ENCODE assay signal across 9 mouse cellular contexts in the genomic region with DNA sequence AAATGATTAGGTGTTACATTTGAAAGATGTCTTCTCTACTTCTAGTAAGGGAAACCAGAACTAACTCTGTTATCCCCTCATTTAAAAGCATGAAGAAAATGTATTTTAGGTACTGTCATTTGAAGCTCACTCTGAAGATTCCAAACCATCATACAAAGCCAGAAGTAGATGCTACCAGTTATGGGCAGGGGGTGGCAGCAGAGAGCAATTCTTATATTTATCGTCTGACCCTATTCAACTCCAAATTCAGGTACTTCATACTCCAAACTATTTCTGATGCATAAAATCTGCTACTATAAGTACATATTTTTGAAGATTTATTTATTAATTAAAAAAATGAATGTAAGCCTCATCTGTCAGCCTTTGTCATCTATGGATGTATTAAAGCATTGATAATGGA.
DNase-seq lines count a peak whose midpoint lies in the region; ATAC-seq lines count a peak whose summit lies in the region.
"Had no signal": no experiment of that assay in that cellular context is flagged by ENCODE, and none has a peak within 500 bp of the region (broad histone marks: within the 10 kb centered on the region; RNA-seq: fewer than 3 reads in every experiment).

No protein-coding gene starts in this region.

- H3K9me3 ChIP-seq in forebrain, embryonic 12.5 days: no peaks in the 10 kb centered on the region
- H3K9me3 ChIP-seq in forebrain, embryonic 10.5 days: no peaks in the 10 kb centered on the region
- no peaks in the 10 kb centered on the region for H3K9me3 ChIP-seq in embryonic facial prominence, embryonic 10.5 days
- H3K9me3 ChIP-seq: neural tube, embryonic 12.5 days had no signal

- WGBS in forebrain, embryonic 12.5 days: 34% methylated on average over 1 of the region's 1 CpGs
- 43% methylated on average over 1 of the region's 1 CpGs for WGBS in forebrain, embryonic 10.5 days
- WGBS in embryonic facial prominence, embryonic 10.5 days: 29% methylated on average over 1 of the region's 1 CpGs

- DNase-seq in forebrain, embryonic 10.5 days (ENCODE audit: extremely low spot score, low spot score): no peak
- peak; percentile 49 for DNase-seq in testis, postnatal 10 days (ENCODE audit: low spot score)
- DNase-seq in testis, postnatal 14 days (ENCODE audit: low spot score): no peak
- peak; percentile 25 for DNase-seq in embryonic facial prominence, embryonic 10.5 days (ENCODE audit: low spot score)
- peak; percentile 45 for DNase-seq in kidney, postnatal 10 days
- DNase-seq in lung, postnatal 14 days: peak; percentile 8

- H3K4me1 ChIP-seq in forebrain, embryonic 12.5 days: no peaks in the 10 kb centered on the region
- H3K4me1 ChIP-seq in forebrain, embryonic 10.5 days: no peaks in the 10 kb centered on the region
- no peaks in the 10 kb centered on the region for H3K4me1 ChIP-seq in embryonic facial prominence, embryonic 10.5 days
- H3K4me1 ChIP-seq: neural tube, embryonic 12.5 days had no signal

- no peaks in the 10 kb centered on the region for H3K27me3 ChIP-seq in forebrain, embryonic 12.5 days
- no peaks in the 10 kb centered on the region for H3K27me3 ChIP-seq in forebrain, embryonic 10.5 days (ENCODE audit: poor library complexity, severe bottlenecking)
- no peaks in the 10 kb centered on the region for H3K27me3 ChIP-seq in embryonic facial prominence, embryonic 10.5 days (replicated peaks; ENCODE audit: low read depth, poor library complexity, severe bottlenecking)
- H3K27me3 ChIP-seq: neural tube, embryonic 12.5 days had no signal

- H3K36me3 ChIP-seq in forebrain, embryonic 12.5 days (replicated peaks): no peaks in the 10 kb centered on the region
- no peaks in the 10 kb centered on the region for H3K36me3 ChIP-seq in forebrain, embryonic 10.5 days (replicated peaks)
- H3K36me3 ChIP-seq in embryonic facial prominence, embryonic 10.5 days (replicated peaks): no peaks in the 10 kb centered on the region
- H3K36me3 ChIP-seq: neural tube, embryonic 12.5 days had no signal

- no peak overlapping the region for H3K4me3 ChIP-seq in forebrain, embryonic 12.5 days (replicated peaks)
- no peak overlapping the region for H3K4me3 ChIP-seq in forebrain, embryonic 10.5 days
- no peak overlapping the region for H3K4me3 ChIP-seq in embryonic facial prominence, embryonic 10.5 days
- H3K4me3 ChIP-seq: neural tube, embryonic 12.5 days had no signal

- no peak overlapping the region for H3K9ac ChIP-seq in forebrain, embryonic 12.5 days
- H3K9ac ChIP-seq: neural tube, embryonic 12.5 days had no signal

- H3K4me2 ChIP-seq in forebrain, embryonic 12.5 days: no peak overlapping the region
- H3K4me2 ChIP-seq: neural tube, embryonic 12.5 days had no signal

- peak; percentile 68; the same call in 1 of the 2 replicates for ATAC-seq in forebrain, embryonic 12.5 days (ENCODE audit: low FRiP score)
- no peak for ATAC-seq in monocyte, adult 5-6 weeks (replicated peaks; ENCODE audit: insufficient number of reproducible peaks, low FRiP score, low TSS enrichment, poor library complexity, severe bottlenecking)

- no peak overlapping the region for H3K27ac ChIP-seq in forebrain, embryonic 12.5 days
- no peak overlapping the region for H3K27ac ChIP-seq in forebrain, embryonic 10.5 days
- H3K27ac ChIP-seq in embryonic facial prominence, embryonic 10.5 days (replicated peaks): no peak overlapping the region
- H3K27ac ChIP-seq: neural tube, embryonic 12.5 days had no signal

Comparison
In these comparisons a context has a peak if more than half of its experiments do, and no peak if none do; other contexts are left out.
1. DNase-seq: peak in testis, postnatal 10 days (single experiment), embryonic facial prominence, embryonic 10.5 days (single experiment), kidney, postnatal 10 days (single experiment) and lung, postnatal 14 days (single experiment); none in forebrain, embryonic 10.5 days (single experiment) and testis, postnatal 14 days (single experiment).